Mouse (Mus musculus): ENCODE measurements around the gene Nfia.

DNA sequence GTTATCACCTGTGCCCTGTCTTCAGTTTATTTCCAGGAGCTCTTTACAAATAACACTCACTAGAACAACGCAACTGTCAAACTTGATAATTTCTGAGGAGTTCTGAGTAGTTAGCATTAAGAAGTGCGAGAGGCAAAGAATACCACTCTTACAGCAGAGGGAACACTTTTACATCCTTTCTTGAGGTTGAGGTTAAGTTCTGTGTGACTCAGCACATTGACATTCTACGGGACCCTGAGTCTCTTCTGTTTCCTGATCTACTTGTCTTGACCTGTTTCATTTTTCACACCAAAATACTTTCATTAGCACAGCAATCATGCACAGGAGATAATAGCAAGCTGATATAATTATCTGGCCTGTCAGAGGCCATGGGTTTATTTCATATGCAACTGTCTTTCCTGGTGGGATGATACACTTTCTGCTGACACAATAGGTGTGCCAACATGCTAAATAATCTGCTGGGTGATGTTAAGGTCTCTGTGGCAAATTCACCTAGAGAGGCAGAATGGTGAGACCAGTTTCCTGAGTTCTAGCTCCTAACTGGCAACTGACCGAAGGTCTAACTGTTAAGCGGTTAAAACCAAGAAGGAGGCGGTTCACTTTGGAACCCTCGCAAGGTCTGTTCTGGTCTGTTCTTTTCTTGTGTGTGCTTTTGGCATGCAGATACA is 59.2 kb downstream of the Nfia start:
- TF ChIP-seq CTCF (IDR thresholded peaks at IDR 0.05; ENCODE audit: insufficient read depth, low read depth, low read length), result no peak
- no peak for TF ChIP-seq POLR2A (IDR thresholded peaks at IDR 0.05; ENCODE audit: insufficient read depth, low read depth, low read length)
